Mouse (Mus musculus) 3T3-L1 (cell line): ENCODE results near the gene Capza3.

Experiments
- DNase-seq: peaks from one replicate; pipeline ENCODE4 v3.0.0-alpha.2; 2015; ENCODE audit warnings: low read depth, low spot score

Gene Capza3

GRCm38 (mm10) chr6:140040952-140041351 lies at the start of gene Capza3:
Gene Capza3, plus strand, starts transcription at chr6:140041252.
- no peak for DNase-seq

GRCm38 (mm10) chr6:140005181-140005580 lies 35.9 kb upstream of the Capza3 start:
- no peak for DNase-seq

- no peak for DNase-seq
Measured at GRCm38 (mm10) chr6:140024404-140024803, 16.6 kb upstream of the Capza3 start.

- DNase-seq = no peak
Measured at GRCm38 (mm10) chr6:140041357-140041756, 305 bp downstream of the Capza3 start, which contains the start of gene Plcz1. Gene Plcz1, minus strand, starts transcription at chr6:140041457.

GRCm38 (mm10) chr6:140051476-140051875 lies 10.4 kb downstream of the Capza3 start:
- DNase-seq = no peak

GRCm38 (mm10) chr6:140054271-140054928 lies 13.3 kb downstream of the Capza3 start:
- DNase-seq = no peak

- no peak for DNase-seq
Measured at GRCm38 (mm10) chr6:140069177-140069576, 28.1 kb downstream of the Capza3 start.

GRCm38 (mm10) chr6:140080933-140081332 lies 39.9 kb downstream of the Capza3 start:
- DNase-seq = no peak

- no peak for DNase-seq
Measured at GRCm38 (mm10) chr6:140081739-140082138, 40.7 kb downstream of the Capza3 start.

- no peak for DNase-seq
Measured at GRCm38 (mm10) chr6:140089855-140090254, 48.8 kb downstream of the Capza3 start.
